Mouse (Mus musculus): ENCODE data around the gene Fto. TPM values are rescaled to one million over a fixed set of nuclear protein-coding genes. Genes with fewer than 3 reads are reported as not detected.

Fto gene
- polyA plus RNA-seq, 1 experiment from 2014 or later: 94.8 TPM

DNA sequence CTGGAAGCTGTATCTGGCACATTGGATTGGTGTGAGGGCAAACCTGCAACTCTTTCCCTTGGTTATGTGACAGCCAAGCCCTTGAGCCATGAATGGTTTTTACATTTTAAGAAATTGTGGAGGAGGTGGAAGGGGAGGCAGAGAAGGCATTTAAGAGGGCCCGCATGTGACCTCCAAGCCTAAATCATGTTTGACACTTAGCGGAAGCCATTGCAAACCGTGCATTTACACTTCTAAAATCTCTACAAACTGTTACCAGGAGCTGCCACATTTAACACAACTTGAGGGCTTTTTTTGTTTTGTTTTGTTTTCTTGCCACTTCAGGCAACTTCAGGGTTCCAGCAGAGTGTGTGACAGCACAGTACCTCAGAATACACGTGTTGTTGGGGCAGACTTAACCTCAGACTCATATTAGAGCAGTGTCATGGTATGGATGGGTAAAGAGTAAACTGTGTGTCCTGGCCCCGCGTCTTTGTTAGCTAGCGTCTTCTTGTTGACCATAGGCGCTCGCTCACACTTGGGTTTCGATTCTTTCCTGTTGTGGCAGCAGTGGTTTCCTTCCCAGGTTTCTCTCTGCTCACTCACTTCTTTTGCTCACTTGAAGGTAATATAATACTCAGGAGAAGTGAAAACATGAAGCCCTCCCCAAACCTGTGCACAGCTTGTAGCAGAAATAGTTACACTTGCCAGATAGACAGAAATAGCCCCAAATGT is 47.5 kb downstream of the Fto start:
- Histone ChIP-seq H3K4me3 (ENCODE audit: low read depth, low read length) (no peak overlapping the region), H3K9me3 (replicated peaks; ENCODE audit: control insufficient read depth, low read length) (no peaks in the 10 kb centered on the region), H3K27ac (replicated peaks; ENCODE audit: low read depth, low read length) (no peak overlapping the region), H3K36me3 (replicated peaks; ENCODE audit: control insufficient read depth, insufficient read depth, low read depth, low read length) (no peaks in the 10 kb centered on the region), H3K9ac (replicated peaks; ENCODE audit: low read length) (no peak overlapping the region), H3K4me1 (ENCODE audit: control insufficient read depth, insufficient read depth, low read length) (0 out of 2 replicates have a peak, but pooled peaks cover 2% of the 10 kb centered on the region), H3K27me3 (ENCODE audit: control insufficient read depth, insufficient read depth, low read length) (no peaks in the 10 kb centered on the region), H3K4me2 (ENCODE audit: low read depth, low read length) (no peak overlapping the region)
- no peak for DNase-seq (ENCODE audit: low spot score)
- whole genome bisulfite sequencing: 90% methylated on average over 10 of the region's 10 CpGs
- no peak for ATAC-seq (replicated peaks; ENCODE audit: insufficient number of reproducible peaks, low FRiP score, low TSS enrichment, low read depth)

GRCm38 (mm10) chr8:91363272-91363860 is 50.0 kb downstream of the Fto start:
- H3K36me3 ChIP-seq (replicated peaks; ENCODE audit: control insufficient read depth, insufficient read depth, low read depth, low read length): no peaks in the 10 kb centered on the region
- no peaks in the 10 kb centered on the region for H3K27me3 ChIP-seq (ENCODE audit: control insufficient read depth, insufficient read depth, low read length)
- ATAC-seq (replicated peaks; ENCODE audit: insufficient number of reproducible peaks, low FRiP score, low TSS enrichment, low read depth): no peak
- 86% methylated on average over 10 of the region's 10 CpGs for WGBS
- no peak for DNase-seq (ENCODE audit: low spot score)
- H3K9ac ChIP-seq (replicated peaks; ENCODE audit: low read length): no peak overlapping the region
- 0 out of 2 replicates have a peak, but pooled peaks cover 2% of the 10 kb centered on the region for H3K4me1 ChIP-seq (ENCODE audit: control insufficient read depth, insufficient read depth, low read length)
- no peak overlapping the region for H3K4me2 ChIP-seq (ENCODE audit: low read depth, low read length)
- H3K4me3 ChIP-seq (ENCODE audit: low read depth, low read length): no peak overlapping the region
- H3K9me3 ChIP-seq (replicated peaks; ENCODE audit: control insufficient read depth, low read length): no peaks in the 10 kb centered on the region
- H3K27ac ChIP-seq (replicated peaks; ENCODE audit: low read depth, low read length): no peak overlapping the region

GRCm38 (mm10) chr8:91364216-91364615 is 50.9 kb downstream of the Fto start:
- H3K36me3 ChIP-seq (replicated peaks; ENCODE audit: control insufficient read depth, insufficient read depth, low read depth, low read length): no peaks in the 10 kb centered on the region

DNA sequence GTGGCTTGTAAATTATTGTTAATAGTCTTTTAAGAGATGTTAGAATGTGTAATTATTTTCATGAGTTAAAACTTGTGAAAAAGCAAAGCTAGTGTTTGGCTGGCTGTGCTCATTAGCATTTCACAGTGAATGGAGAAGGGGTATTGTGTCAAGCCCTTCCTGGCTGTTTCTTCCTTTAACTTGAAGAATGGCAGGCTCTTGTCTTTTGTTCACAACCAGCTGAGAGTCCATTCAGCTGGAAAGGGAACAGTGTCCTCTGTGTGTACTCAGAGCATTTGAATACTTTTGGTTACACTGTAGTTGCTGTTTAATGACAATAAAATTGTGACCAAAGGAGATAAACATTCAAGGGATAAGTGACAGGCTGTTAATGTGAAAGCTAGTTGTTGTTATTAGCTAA is 52.5 kb downstream of the Fto start:
- Histone ChIP-seq H3K4me3 (ENCODE audit: low read depth, low read length) (no peak overlapping the region), H3K36me3 (replicated peaks; ENCODE audit: control insufficient read depth, insufficient read depth, low read depth, low read length) (no peaks in the 10 kb centered on the region), H3K4me2 (ENCODE audit: low read depth, low read length) (no peak overlapping the region), H3K4me1 (ENCODE audit: control insufficient read depth, insufficient read depth, low read length) (0 out of 2 replicates have a peak, but pooled peaks cover 2% of the 10 kb centered on the region), H3K9ac (replicated peaks; ENCODE audit: low read length) (no peak overlapping the region), H3K27ac (replicated peaks; ENCODE audit: low read depth, low read length) (no peak overlapping the region), H3K9me3 (replicated peaks; ENCODE audit: control insufficient read depth, low read length) (no peaks in the 10 kb centered on the region), H3K27me3 (ENCODE audit: control insufficient read depth, insufficient read depth, low read length) (no peaks in the 10 kb centered on the region)
- DNase-seq (ENCODE audit: low spot score) (no peak), ATAC-seq (replicated peaks; ENCODE audit: insufficient number of reproducible peaks, low FRiP score, low TSS enrichment, low read depth) (no peak)

More at GRCm38 (mm10) chr8:91364216-91364615, 50.9 kb downstream of the Fto start:
- H3K4me2 ChIP-seq (ENCODE audit: low read depth, low read length): no peak overlapping the region
- DNase-seq (ENCODE audit: low spot score): no peak
- no peak for ATAC-seq (replicated peaks; ENCODE audit: insufficient number of reproducible peaks, low FRiP score, low TSS enrichment, low read depth)
- 0 out of 2 replicates have a peak, but pooled peaks cover 2% of the 10 kb centered on the region for H3K4me1 ChIP-seq (ENCODE audit: control insufficient read depth, insufficient read depth, low read length)
- no peak overlapping the region for H3K9ac ChIP-seq (replicated peaks; ENCODE audit: low read length)
- H3K27me3 ChIP-seq (ENCODE audit: control insufficient read depth, insufficient read depth, low read length): no peaks in the 10 kb centered on the region
- H3K27ac ChIP-seq (replicated peaks; ENCODE audit: low read depth, low read length): no peak overlapping the region
- no peak overlapping the region for H3K4me3 ChIP-seq (ENCODE audit: low read depth, low read length)
- 87% methylated on average over 6 of the region's 6 CpGs for WGBS
- no peaks in the 10 kb centered on the region for H3K9me3 ChIP-seq (replicated peaks; ENCODE audit: control insufficient read depth, low read length)

DNA sequence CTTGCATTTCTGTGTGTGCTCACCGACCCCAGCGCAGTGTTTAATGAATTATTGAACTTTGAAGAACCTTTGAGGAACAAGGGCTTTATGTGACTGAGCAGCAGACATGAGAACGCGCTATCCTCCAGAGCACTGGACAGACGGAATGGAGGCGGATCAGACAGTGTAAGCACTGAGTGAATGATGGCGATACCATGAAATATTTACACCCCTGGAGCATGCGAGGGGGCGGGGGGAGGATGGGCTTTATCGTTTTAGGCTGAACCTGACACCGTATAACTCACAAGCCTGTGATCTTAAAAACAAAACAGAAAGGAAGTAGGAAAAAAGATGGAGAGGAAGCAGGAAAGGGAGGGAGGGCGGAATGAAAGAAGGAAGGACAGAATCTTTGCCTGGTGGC is 57.6 kb downstream of the Fto start:
- 61% methylated on average over 12 of the region's 12 CpGs for WGBS

GRCm38 (mm10) chr8:91371995-91372394 is 58.7 kb downstream of the Fto start:
- Histone ChIP-seq H3K27me3 (ENCODE audit: control insufficient read depth, insufficient read depth, low read length) (no peaks in the 10 kb centered on the region), H3K9ac (replicated peaks; ENCODE audit: low read length) (no peak overlapping the region), H3K4me1 (ENCODE audit: control insufficient read depth, insufficient read depth, low read length) (peaks cover 9% of the 10 kb centered on the region), H3K27ac (replicated peaks; ENCODE audit: low read depth, low read length) (no peak overlapping the region), H3K4me3 (ENCODE audit: low read depth, low read length) (no peak overlapping the region), H3K4me2 (ENCODE audit: low read depth, low read length) (no peak overlapping the region), H3K9me3 (replicated peaks; ENCODE audit: control insufficient read depth, low read length) (no peaks in the 10 kb centered on the region), H3K36me3 (replicated peaks; ENCODE audit: control insufficient read depth, insufficient read depth, low read depth, low read length) (no peaks in the 10 kb centered on the region)
- ATAC-seq (replicated peaks; ENCODE audit: insufficient number of reproducible peaks, low FRiP score, low TSS enrichment, low read depth) (no peak), DNase-seq (ENCODE audit: low spot score) (no peak)
- 65% methylated on average over 4 of the region's 4 CpGs for WGBS

More for the DNA sequence above, 57.6 kb downstream of the Fto start:
- no peak overlapping the region for H3K4me3 ChIP-seq (ENCODE audit: low read depth, low read length)
- H3K9ac ChIP-seq (replicated peaks; ENCODE audit: low read length): no peak overlapping the region
- DNase-seq (ENCODE audit: low spot score): no peak
- H3K27ac ChIP-seq (replicated peaks; ENCODE audit: low read depth, low read length): no peak overlapping the region
- H3K27me3 ChIP-seq (ENCODE audit: control insufficient read depth, insufficient read depth, low read length): no peaks in the 10 kb centered on the region
- 0 out of 2 replicates have a peak, but pooled peaks have one; percentile 55 for ATAC-seq (replicated peaks; ENCODE audit: insufficient number of reproducible peaks, low FRiP score, low TSS enrichment, low read depth)
- no peaks in the 10 kb centered on the region for H3K36me3 ChIP-seq (replicated peaks; ENCODE audit: control insufficient read depth, insufficient read depth, low read depth, low read length)
- no peak overlapping the region for H3K4me2 ChIP-seq (ENCODE audit: low read depth, low read length)
- peaks cover 3% of the 10 kb centered on the region for H3K4me1 ChIP-seq (ENCODE audit: control insufficient read depth, insufficient read depth, low read length)
- no peaks in the 10 kb centered on the region for H3K9me3 ChIP-seq (replicated peaks; ENCODE audit: control insufficient read depth, low read length)

DNA sequence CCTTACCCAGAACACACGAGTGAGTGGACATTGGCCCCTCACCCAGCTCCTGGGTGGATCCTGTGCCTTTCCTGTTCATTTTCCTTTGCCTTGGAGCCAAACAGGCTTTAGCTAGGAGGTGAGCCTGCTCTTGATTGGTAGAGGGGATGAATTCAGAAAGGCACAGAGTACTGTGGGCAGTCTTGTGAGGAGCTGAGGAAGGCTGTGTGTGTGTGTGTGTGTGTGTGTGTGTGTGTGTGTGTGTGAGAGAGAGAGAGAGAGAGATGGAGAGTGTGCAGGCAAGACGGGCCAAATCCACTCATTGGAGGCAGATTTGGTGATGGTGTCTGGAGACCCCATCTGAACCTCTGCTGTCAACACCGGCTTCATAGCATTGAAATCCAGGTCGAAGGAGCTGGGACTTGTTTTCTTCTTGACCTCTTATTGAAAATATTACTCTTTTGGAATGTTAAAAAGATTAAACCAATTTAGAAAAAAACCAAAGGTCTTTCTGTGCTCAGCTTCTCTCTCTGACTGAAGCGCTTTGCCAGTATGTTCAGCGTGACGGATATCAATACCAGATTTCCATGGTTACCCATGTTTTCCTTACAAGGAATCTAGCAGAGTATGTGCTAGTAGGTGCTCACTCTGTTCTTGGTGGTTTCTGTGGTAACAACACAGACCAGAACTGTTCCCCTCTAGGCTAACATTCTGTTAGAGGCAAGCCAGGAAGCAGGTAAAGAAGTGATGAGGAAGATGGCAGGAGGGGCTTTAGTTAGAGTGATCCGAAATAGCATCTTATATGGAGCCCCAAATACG is 59.7 kb downstream of the Fto start:
- WGBS: 77% methylated on average over 9 of the region's 9 CpGs
- peaks cover 10% of the 10 kb centered on the region for H3K4me1 ChIP-seq (ENCODE audit: control insufficient read depth, insufficient read depth, low read length)

More for the DNA sequence above, 59.7 kb downstream of the Fto start:
- Histone ChIP-seq H3K27ac (replicated peaks; ENCODE audit: low read depth, low read length) (no peak overlapping the region), H3K4me3 (ENCODE audit: low read depth, low read length) (no peak overlapping the region), H3K36me3 (replicated peaks; ENCODE audit: control insufficient read depth, insufficient read depth, low read depth, low read length) (no peaks in the 10 kb centered on the region), H3K27me3 (ENCODE audit: control insufficient read depth, insufficient read depth, low read length) (no peaks in the 10 kb centered on the region), H3K4me2 (ENCODE audit: low read depth, low read length) (no peak overlapping the region), H3K9me3 (replicated peaks; ENCODE audit: control insufficient read depth, low read length) (no peaks in the 10 kb centered on the region), H3K9ac (replicated peaks; ENCODE audit: low read length) (no peak overlapping the region)
- no peak for DNase-seq (ENCODE audit: low spot score)
- no peak for ATAC-seq (replicated peaks; ENCODE audit: insufficient number of reproducible peaks, low FRiP score, low TSS enrichment, low read depth)

Measured in embryonic facial prominence, embryonic 11.5 days (tissue).